Mouse (Mus musculus) T-cell, adult 2 months (primary cell): Measurements from ENCODE around the gene Supv3l1.
A peak's percentile ranks its signal among the peaks of the same experiment; 100 is the strongest.

Experiments used
- DNase-seq: peaks from one replicate; pipeline ENCODE4 v3.0.0; 2022; ENCODE audit warnings: low spot score

The Supv3l1 gene

GRCm38 (mm10) chr10:62413606-62413982 lies 35.9 kb downstream of the Supv3l1 start:
- DNase-seq = no peak

GRCm38 (mm10) chr10:62412906-62413605 lies 36.5 kb downstream of the Supv3l1 start:
- DNase-seq = no peak

GRCm38 (mm10) chr10:62411431-62412410 lies 37.8 kb downstream of the Supv3l1 start:
- no peak for DNase-seq

GRCm38 (mm10) chr10:62410943-62411342 lies 38.6 kb downstream of the Supv3l1 start:
- peak; percentile 46 for DNase-seq

- DNase-seq = peak; percentile 34
Measured at GRCm38 (mm10) chr10:62404901-62405300, 44.6 kb downstream of the Supv3l1 start.

- no peak for DNase-seq
Measured at GRCm38 (mm10) chr10:62401641-62402111, 47.9 kb downstream of the Supv3l1 start.

GRCm38 (mm10) chr10:62383011-62383410 lies 66.5 kb downstream of the Supv3l1 start:
- DNase-seq = no peak

- no peak for DNase-seq
Measured at GRCm38 (mm10) chr10:62380936-62381335, 68.6 kb downstream of the Supv3l1 start.

- DNase-seq = no peak
Measured at GRCm38 (mm10) chr10:62379808-62380207, 69.7 kb downstream of the Supv3l1 start, which contains the start of gene Hk1. TSS of gene Hk1 (minus strand) at chr10:62379908.
